Mouse (Mus musculus): ENCODE measurements around the gene Olfr881. TPM values are rescaled to one million over a fixed set of nuclear protein-coding genes. Genes with fewer than 3 reads are reported as not detected.

Olfr881 gene
- not detected for total RNA-seq (2023)

DNA sequence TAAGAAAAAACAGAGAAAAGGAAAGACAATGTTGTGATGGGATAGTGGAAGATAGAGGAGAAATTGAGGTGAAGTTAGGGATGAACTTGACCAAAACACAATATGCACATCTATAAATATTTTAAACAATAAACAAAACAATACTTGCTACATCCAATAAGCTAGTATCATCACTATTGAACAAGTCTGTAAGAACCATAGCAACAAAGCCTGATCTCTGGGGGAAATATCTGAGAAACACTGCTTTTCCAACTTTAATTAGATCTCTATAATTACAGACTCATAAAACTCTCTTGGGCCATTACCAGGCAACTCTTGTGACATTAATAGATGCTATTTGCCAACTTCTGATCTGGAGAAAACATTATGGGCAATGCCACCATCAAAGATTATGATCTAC lies at the start of gene Olfr881:
TSS of gene Olfr881 (plus strand) at position 301 of the 400 bp plus-strand sequence.

DNA sequence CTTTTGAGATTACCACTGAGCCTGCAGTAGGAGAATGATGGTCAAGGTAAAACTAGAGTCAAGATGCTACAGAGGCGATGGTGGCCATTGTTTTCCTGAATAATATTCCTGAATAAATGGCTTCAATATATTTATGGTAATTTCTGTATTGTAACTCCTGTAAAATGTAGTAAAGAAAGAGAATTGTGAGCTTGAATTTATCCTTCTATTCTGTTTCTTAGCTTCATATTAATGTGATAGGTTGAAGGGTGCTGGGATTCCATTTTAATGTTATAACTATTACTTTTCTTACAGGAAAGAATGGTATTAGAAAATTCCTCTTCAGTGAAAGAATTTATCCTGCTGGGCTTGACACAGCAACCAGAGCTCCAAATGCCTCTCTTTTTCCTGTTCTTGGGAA lies 33.9 kb downstream of the Olfr881 start, which contains the start of gene Olfr883:
TSS of gene Olfr883 (plus strand) at position 301 of the 400 bp plus-strand sequence.

Other genes starting within 250 kb of the Olfr881 start
- gene Olfr874, start 246.7 kb upstream of the Olfr881 start, total RNA-seq (2023), result not detected
- not detected for gene Olfr875, start 220.0 kb upstream of the Olfr881 start, total RNA-seq (2023)
- gene Olfr876, start 188.8 kb upstream of the Olfr881 start, total RNA-seq (2023), result not detected
- not detected for gene Olfr877, start 137.6 kb upstream of the Olfr881 start, total RNA-seq (2023)
- not detected for gene Olfr145, start 95.1 kb upstream of the Olfr881 start, total RNA-seq (2023)
- gene Olfr878, start 74.0 kb upstream of the Olfr881 start, total RNA-seq (2023), result not detected
- gene Olfr883, start 34.0 kb downstream of the Olfr881 start, total RNA-seq (2023), result not detected
- not detected for gene Olfr884, start 54.7 kb downstream of the Olfr881 start, total RNA-seq (2023)
- gene Olfr885, start 69.5 kb downstream of the Olfr881 start, total RNA-seq (2023), result not detected
- not detected for gene Olfr887, start 92.2 kb downstream of the Olfr881 start, total RNA-seq (2023)
- gene Olfr888, start 116.3 kb downstream of the Olfr881 start, total RNA-seq (2023), result not detected
- not detected for gene Olfr889, start 123.4 kb downstream of the Olfr881 start, total RNA-seq (2023)
- not detected for gene Olfr890, start 150.7 kb downstream of the Olfr881 start, total RNA-seq (2023)
- not detected for gene Olfr891, start 189.0 kb downstream of the Olfr881 start, total RNA-seq (2023)
- gene Olfr893, start 216.5 kb downstream of the Olfr881 start, total RNA-seq (2023), result not detected
- gene Olfr894, start 226.2 kb downstream of the Olfr881 start, total RNA-seq (2023), result not detected

Data from monocyte, adult 59 days (primary cell).